Mouse (Mus musculus) spleen, postnatal 4 days (tissue): ENCODE measurements around the gene Dynlt1b.
"Not testable (repeated sequence)": the region's sequence is repeated elsewhere in the genome, so short reads cannot be mapped to it uniquely, and the experiment has no call there.

ENCODE experiments used
- DNase-seq, 2 experiments: peaks; one replicate each; pipeline ENCODE4 v3.0.0; 2022; ENCODE audit warnings: low spot score in 2 of 2

Dynlt1b gene

GRCm38 (mm10) chr17:6422805-6423204, 7.1 kb upstream of the Dynlt1b start:
- DNase-seq = not testable (repeated sequence)

GRCm38 (mm10) chr17:6424294-6424980, 5.5 kb upstream of the Dynlt1b start:
- not testable (repeated sequence) for DNase-seq

GRCm38 (mm10) chr17:6425325-6425724, 4.6 kb upstream of the Dynlt1b start:
- not testable (repeated sequence) for DNase-seq

GRCm38 (mm10) chr17:6426869-6427268, 3.0 kb upstream of the Dynlt1b start:
- DNase-seq = not testable (repeated sequence)

GRCm38 (mm10) chr17:6428926-6429325, 986 bp upstream of the Dynlt1b start:
- DNase-seq = not testable (repeated sequence)

GRCm38 (mm10) chr17:6430410-6431001, 594 bp downstream of the Dynlt1b start:
- not testable (repeated sequence) for DNase-seq

GRCm38 (mm10) chr17:6432456-6432855, 2.5 kb downstream of the Dynlt1b start:
- DNase-seq = not testable (repeated sequence)

GRCm38 (mm10) chr17:6433691-6434090, 3.8 kb downstream of the Dynlt1b start:
- not testable (repeated sequence) for DNase-seq

- not testable (repeated sequence) for DNase-seq
These were observed 8.2 kb downstream of the Dynlt1b start for GRCm38 (mm10) chr17:6438080-6438479.

- DNase-seq = not testable (repeated sequence)
These were observed 10.0 kb downstream of the Dynlt1b start for GRCm38 (mm10) chr17:6439913-6440312.

- peak in 1 of 2 experiments; percentile 68 for DNase-seq
These were observed 10.7 kb downstream of the Dynlt1b start for GRCm38 (mm10) chr17:6440493-6441077.

- DNase-seq = not testable (repeated sequence)
These were observed 11.3 kb downstream of the Dynlt1b start for GRCm38 (mm10) chr17:6441254-6441653.

- not testable (repeated sequence) for DNase-seq
These were observed 12.6 kb downstream of the Dynlt1b start for GRCm38 (mm10) chr17:6442513-6442912.

- DNase-seq = not testable (repeated sequence)
These were observed 16.1 kb downstream of the Dynlt1b start for GRCm38 (mm10) chr17:6445794-6446587.

GRCm38 (mm10) chr17:6448293-6448692, 18.4 kb downstream of the Dynlt1b start:
- DNase-seq = not testable (repeated sequence)

GRCm38 (mm10) chr17:6449166-6449565, 19.3 kb downstream of the Dynlt1b start:
- not testable (repeated sequence) for DNase-seq

- DNase-seq = not testable (repeated sequence)
These were observed 21.3 kb downstream of the Dynlt1b start for GRCm38 (mm10) chr17:6451205-6451604.

GRCm38 (mm10) chr17:6452689-6453088, 22.8 kb downstream of the Dynlt1b start:
- not testable (repeated sequence) for DNase-seq

- not testable (repeated sequence) for DNase-seq
These were observed 24.8 kb downstream of the Dynlt1b start for GRCm38 (mm10) chr17:6454703-6455102.

GRCm38 (mm10) chr17:6455883-6456282, 26.0 kb downstream of the Dynlt1b start:
- not testable (repeated sequence) for DNase-seq

GRCm38 (mm10) chr17:6456614-6457402, 26.9 kb downstream of the Dynlt1b start:
- peak in 1 of 2 experiments; percentile 56 for DNase-seq
